Mouse (Mus musculus) small intestine, adult 2 months (tissue): ENCODE data around the gene Kcnh6. TPM values are rescaled to one million over a fixed set of nuclear protein-coding genes. Genes with fewer than 3 reads are reported as not detected.

Experiments
- H3K27ac ChIP-seq: fragments of 200-500 bp; 2 replicates; pipeline ENCODE4 v1.5.1; 2012; ENCODE audit warnings: low read depth, low read length, control low read depth, inconsistent platforms; ENCODE audit not compliant: insufficient read depth
- H3K27me3 ChIP-seq: fragments of 200-500 bp; 2 replicates; pipeline ENCODE4 v1.6.1; 2012; ENCODE audit warnings: mild to moderate bottlenecking, moderate library complexity, low read length, inconsistent platforms; ENCODE audit not compliant: control insufficient read depth, insufficient read depth
- H3K36me3 ChIP-seq: fragments of 200-500 bp; 2 replicates; pipeline ENCODE4 v1.6.1; 2012; ENCODE audit warnings: mild to moderate bottlenecking, low read length, control low read depth, inconsistent platforms; ENCODE audit not compliant: control insufficient read depth, insufficient read depth
- H3K4me1 ChIP-seq: fragments of 200-500 bp; 2 replicates; pipeline ENCODE4 v1.6.1; 2012; ENCODE audit warnings: low read length, inconsistent platforms, mixed read lengths; ENCODE audit not compliant: control insufficient read depth, insufficient read depth, insufficient read length
- H3K4me3 ChIP-seq: fragments of 200-500 bp; 2 replicates; pipeline ENCODE4 v1.5.1; 2012; ENCODE audit warnings: low read depth, mild to moderate bottlenecking, control low read depth, inconsistent platforms, low read length, moderate library complexity
- CTCF ChIP-seq: fragments of 200-500 bp; IDR thresholded peaks from 2 replicates; pipeline ENCODE4 v1.5.1; 2012; ENCODE audit warnings: low read depth, mild to moderate bottlenecking, control low read depth, inconsistent platforms, low read length, moderate library complexity, mixed read lengths; ENCODE audit not compliant: insufficient replicate concordance, insufficient read length; ENCODE audit errors: extremely low read depth
- POLR2A ChIP-seq: fragments of 200-500 bp; IDR thresholded peaks from 2 replicates; pipeline ENCODE4 v1.6.1; 2012; ENCODE audit warnings: low read depth, mild to moderate bottlenecking, control low read depth, inconsistent platforms, low read length, moderate library complexity
- WGBS: fragments of 180-500 bp; shearing (Covaris S2); methylation state at CpG from one replicate; pipeline ENCODE4 v1.1.7; 2018; 5-methylcytosine and 5-hydroxymethylcytosine counted together
- polyA plus RNA-seq: library from polyadenylated mRNA; depleted of rRNA; stranded (reverse); fragments of >200 nt; gene quantifications from 2 replicates; pipeline ENCODE4 v1.2.3, GENCODE M21; 2012

The Kcnh6 gene
- polyA plus RNA-seq, 1 experiment, result 2.6 TPM

GRCm38 (mm10) chr11:106046584-106046983, 38.7 kb downstream of the Kcnh6 start:
- TF ChIP-seq POLR2A, result no peak
- no peak for TF ChIP-seq CTCF
- 83% methylated on average over 9 of the region's 9 CpGs for WGBS
- Histone ChIP-seq H3K27ac (no peak overlapping the region), H3K4me1 (peaks cover 6% of the 10 kb centered on the region; the same call in 1 of the 2 replicates), H3K4me3 (no peak overlapping the region), H3K27me3 (no peaks in the 10 kb centered on the region), H3K36me3 (peaks cover 30% of the 10 kb centered on the region)

GRCm38 (mm10) chr11:106053921-106054320, 46.0 kb downstream of the Kcnh6 start:
- H3K36me3 ChIP-seq, result peaks cover 58% of the 10 kb centered on the region
- no peaks in the 10 kb centered on the region for H3K27me3 ChIP-seq
- 18% methylated on average over 2 of the region's 2 CpGs for WGBS
- no peak overlapping the region for H3K4me3 ChIP-seq
- H3K4me1 ChIP-seq, result peaks cover 24% of the 10 kb centered on the region
- peak overlapping the region; percentile 81 for H3K27ac ChIP-seq
- TF ChIP-seq POLR2A (no peak), CTCF (no peak)

DNA sequence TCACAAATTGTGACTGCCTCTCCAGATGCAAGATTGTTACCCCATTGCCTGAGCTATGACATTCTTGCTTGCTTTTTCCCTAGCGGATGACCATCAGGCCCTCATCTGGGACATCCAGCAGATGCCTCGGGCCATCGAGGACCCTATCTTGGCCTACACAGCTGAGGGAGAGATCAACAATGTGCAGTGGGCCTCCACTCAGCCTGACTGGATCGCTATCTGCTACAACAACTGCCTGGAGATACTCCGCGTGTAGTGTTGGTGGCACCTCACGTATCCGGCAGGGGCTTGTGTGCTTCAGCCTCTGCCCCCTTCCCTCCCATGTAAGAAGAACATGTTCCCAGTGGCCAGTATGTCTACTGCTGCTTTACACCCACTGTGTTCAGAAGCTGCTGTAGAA, 46.7 kb downstream of the Kcnh6 start:
- 92% methylated on average over 8 of the region's 8 CpGs for WGBS
- Histone ChIP-seq H3K4me3 (no peak overlapping the region), H3K36me3 (peaks cover 57% of the 10 kb centered on the region), H3K4me1 (peaks cover 24% of the 10 kb centered on the region), H3K27me3 (no peaks in the 10 kb centered on the region), H3K27ac (peak overlapping the region; percentile 81)
- no peak for TF ChIP-seq CTCF
- TF ChIP-seq POLR2A, result no peak

- peaks cover 54% of the 10 kb centered on the region for H3K36me3 ChIP-seq
- H3K27ac ChIP-seq, result peak overlapping the region; percentile 81
- TF ChIP-seq POLR2A, result no peak
- TF ChIP-seq CTCF, result no peak
- no peaks in the 10 kb centered on the region for H3K27me3 ChIP-seq
- peaks cover 24% of the 10 kb centered on the region for H3K4me1 ChIP-seq
- H3K4me3 ChIP-seq, result no peak overlapping the region
- WGBS, result 54% methylated on average over 6 of the region's 6 CpGs
Observed at GRCm38 (mm10) chr11:106055341-106055740, 47.4 kb downstream of the Kcnh6 start.

GRCm38 (mm10) chr11:106056819-106057491, 49.0 kb downstream of the Kcnh6 start:
- no peak overlapping the region for H3K4me3 ChIP-seq
- H3K4me1 ChIP-seq, result peaks cover 24% of the 10 kb centered on the region
- TF ChIP-seq POLR2A (no peak), CTCF (no peak)
- H3K27me3 ChIP-seq, result no peaks in the 10 kb centered on the region
- WGBS, result 64% methylated on average over 8 of the region's 8 CpGs
- peak overlapping the region; percentile 81; the same call in 1 of the 2 replicates for H3K27ac ChIP-seq
- peaks cover 43% of the 10 kb centered on the region for H3K36me3 ChIP-seq

DNA sequence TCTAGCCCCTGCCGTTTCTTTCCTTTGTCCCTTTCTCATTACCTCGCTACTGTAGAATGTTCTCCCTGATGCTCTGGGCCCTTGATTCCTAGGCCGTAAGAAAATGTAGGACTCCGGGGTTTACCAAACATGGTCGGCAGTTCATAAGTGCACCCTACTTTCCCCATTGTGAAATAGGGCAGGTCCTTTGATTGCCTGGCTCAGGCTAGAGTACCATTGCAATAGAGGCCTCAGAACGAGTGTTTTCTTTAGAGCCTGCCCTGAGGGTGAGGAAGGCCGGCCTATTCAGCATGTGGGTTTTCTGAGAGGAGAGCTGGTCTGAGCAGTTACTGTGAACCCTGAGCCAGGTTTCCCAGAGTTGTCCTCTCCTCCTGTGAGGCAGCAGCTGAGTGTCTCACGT, 50.1 kb downstream of the Kcnh6 start:
- 82% methylated on average over 8 of the region's 8 CpGs for WGBS
- Histone ChIP-seq H3K4me1 (peaks cover 24% of the 10 kb centered on the region), H3K4me3 (no peak overlapping the region), H3K36me3 (peaks cover 34% of the 10 kb centered on the region), H3K27me3 (no peaks in the 10 kb centered on the region), H3K27ac (no peak overlapping the region)
- TF ChIP-seq CTCF (no peak), POLR2A (no peak)

GRCm38 (mm10) chr11:106060549-106060948, 52.6 kb downstream of the Kcnh6 start:
- no peak for TF ChIP-seq CTCF
- no peak for TF ChIP-seq POLR2A
- H3K4me3 ChIP-seq, result no peak overlapping the region
- 76% methylated on average over 1 of the region's 1 CpGs for WGBS

More at GRCm38 (mm10) chr11:106060549-106060948, 52.6 kb downstream of the Kcnh6 start:
- Histone ChIP-seq H3K27ac (no peak overlapping the region), H3K4me1 (peaks cover 11% of the 10 kb centered on the region; the same call in 1 of the 2 replicates), H3K27me3 (no peaks in the 10 kb centered on the region), H3K36me3 (peaks cover 17% of the 10 kb centered on the region)
